Mouse (Mus musculus) E14TG2a.4 (cell line): ENCODE measurements around the gene Mocs3.

Experiments
- CTCF ChIP-seq: conservative IDR thresholded peaks from 2 replicates; pipeline ENCODE4 v1.5.1; 2014; ENCODE audit warnings: low read length
- NANOG ChIP-seq: IDR thresholded peaks from 2 replicates; pipeline ENCODE4 v1.6.1; 2014; ENCODE audit warnings: borderline replicate concordance, low read length, mixed read lengths
- POU5F1 ChIP-seq: IDR thresholded peaks from 2 replicates; pipeline ENCODE4 v1.6.1; 2014; ENCODE audit warnings: low read length, borderline replicate concordance

DNA sequence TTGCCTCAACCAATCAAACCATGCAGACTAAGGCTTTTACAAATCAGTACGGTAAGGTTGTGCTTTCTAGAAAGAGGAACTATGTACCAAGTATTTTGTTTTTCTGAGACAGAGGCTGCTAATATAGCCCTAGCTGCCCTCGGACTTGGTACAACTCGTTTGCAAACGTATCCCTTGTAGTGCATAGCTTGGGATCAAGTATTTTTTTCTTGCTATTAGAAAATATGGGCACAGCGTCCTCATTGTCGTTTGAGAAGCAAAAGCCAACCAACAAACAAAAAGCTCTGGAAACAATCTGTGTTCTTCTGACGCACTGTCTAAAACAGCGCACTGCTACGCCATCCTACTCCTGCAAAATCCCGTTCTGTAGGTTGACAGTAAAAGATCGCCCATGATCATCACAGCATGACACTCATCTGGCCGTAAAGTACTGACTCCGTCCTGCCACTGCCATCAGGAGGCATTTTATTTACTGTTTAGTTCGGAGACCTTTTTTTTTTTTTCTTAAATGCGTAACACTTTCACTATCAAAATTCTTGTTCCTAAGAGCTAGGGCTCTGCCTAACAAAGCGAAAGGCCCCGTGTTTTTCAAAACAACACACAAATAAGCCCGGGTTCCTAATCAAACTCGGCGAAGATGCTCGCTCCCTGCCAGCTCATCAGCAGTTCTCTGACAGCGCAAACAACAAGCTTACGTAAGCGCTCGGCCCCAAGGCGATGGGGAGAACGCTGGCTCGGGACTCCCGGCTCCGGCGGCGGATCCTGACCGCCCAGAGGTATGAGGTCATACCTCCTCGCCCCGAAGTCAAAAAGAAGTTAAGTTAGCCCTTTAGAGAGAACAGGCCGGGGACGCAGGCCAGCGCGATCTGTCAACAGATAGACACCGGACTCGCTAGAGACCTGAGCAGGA, 1.1 kb upstream of the Mocs3 start:
- no peak for TF ChIP-seq CTCF
- TF ChIP-seq POU5F1 = no peak
- TF ChIP-seq NANOG = no peak
